Mouse (Mus musculus): ENCODE measurements around the gene Exoc2.

DNA sequence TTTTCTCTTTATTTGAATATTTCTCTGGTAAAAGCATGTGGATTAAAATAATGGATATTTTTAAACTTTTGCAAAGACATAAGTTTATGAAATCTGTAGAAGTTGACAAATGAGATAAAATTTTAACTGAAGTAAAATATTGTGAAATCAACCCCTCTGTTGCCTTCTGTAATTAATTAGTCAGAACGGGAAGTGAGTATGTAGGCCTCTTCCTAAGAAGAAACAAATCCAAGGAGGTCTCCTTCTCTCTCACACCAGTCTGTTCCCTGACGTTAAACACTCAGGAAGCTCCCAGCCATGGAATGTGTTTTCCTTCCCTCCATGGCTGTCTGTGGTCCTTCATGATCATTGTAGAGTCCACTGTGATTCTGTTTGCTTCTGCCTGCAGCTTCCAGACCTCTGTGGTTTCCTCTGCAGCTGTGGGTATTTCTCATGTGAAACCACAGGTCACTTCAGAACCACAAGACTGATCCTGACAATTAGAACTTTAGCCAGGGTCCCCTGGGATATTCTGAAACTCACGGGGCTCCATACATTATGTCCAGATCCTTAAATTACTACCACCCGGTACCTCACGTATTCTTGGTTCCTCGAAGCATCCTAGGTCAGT, 20.5 kb upstream of the Exoc2 start:
- TF ChIP-seq CTCF (IDR thresholded peaks at IDR 0.05; ENCODE audit: low read depth, low read length) (no peak), POLR2A (IDR thresholded peaks at IDR 0.05; ENCODE audit: extremely low read depth, insufficient read depth, low read length) (no peak)
